Mouse (Mus musculus) right cerebral cortex, postnatal 10 days (tissue): Measurements from ENCODE around the gene Fam171a1.

ENCODE experiments used
- DNase-seq, 2 experiments: peaks; one replicate each; pipeline ENCODE4 v3.0.0; 2021; ENCODE audit warnings: low spot score in 2 of 2

Gene Fam171a1

GRCm38 (mm10) chr2:3273349-3273748 is 159.3 kb downstream of the Fam171a1 start:
- no peak for DNase-seq

GRCm38 (mm10) chr2:3276106-3276505 is 162.1 kb downstream of the Fam171a1 start:
- DNase-seq = no peak
